Mouse (Mus musculus) E14TG2a.4 (cell line): ENCODE measurements around the gene Ubash3a.

ENCODE experiments used
- CTCF ChIP-seq: conservative IDR thresholded peaks from 2 replicates; pipeline ENCODE4 v1.5.1; 2014; ENCODE audit warnings: low read length
- NANOG ChIP-seq: IDR thresholded peaks from 2 replicates; pipeline ENCODE4 v1.6.1; 2014; ENCODE audit warnings: borderline replicate concordance, low read length, mixed read lengths

GRCm38 (mm10) chr17:31258310-31258865, 50.7 kb downstream of the Ubash3a start:
- no peak for TF ChIP-seq CTCF
- TF ChIP-seq NANOG = no peak
